7 mouse cellular contexts compared by ENCODE assay signal in genomic region chr3:105227551-105227950, GRCm38 (mm10).
"Had no signal": no experiment of that assay in that cellular context is flagged by ENCODE, and none has a peak within 500 bp of the region (broad histone marks: within the 10 kb centered on the region; RNA-seq: fewer than 3 reads in every experiment).

No protein-coding gene starts in this region.

- DNase-seq: lung, adult 18-20 months; lung, embryonic 14.5 days; lung, postnatal 10 days; lung, postnatal 36 days; right cerebral cortex, postnatal 14 days; thymus, adult 2 months; thymus, postnatal 36 days had no signal
